Mouse (Mus musculus) kidney, embryonic 16.5 days (tissue): Measurements from ENCODE around the gene Rbm19. TPM values are rescaled to one million over a fixed set of nuclear protein-coding genes. Genes with fewer than 3 reads are reported as not detected.
"Not testable (repeated sequence)": the region's sequence is repeated elsewhere in the genome, so short reads cannot be mapped to it uniquely, and the experiment has no call there.

ENCODE experiments used
- ATAC-seq: fragments of 200-750 bp; cut with Nextera tagmentation; 2 replicates; pipeline ENCODE4 v1.8.0; 2017; ENCODE audit warnings: moderate TSS enrichment; ENCODE audit not compliant: low FRiP score, low TSS enrichment
- H3K27ac ChIP-seq: fragments of 300-500 bp; sonication (generic); 2 replicates; pipeline ENCODE4 v1.5.1; 2014; ENCODE audit warnings: low read length
- H3K27me3 ChIP-seq: fragments of 300-500 bp; sonication (generic); 2 replicates; pipeline ENCODE4 v1.6.1; 2014; ENCODE audit warnings: low read length, control low read depth, mixed read lengths; ENCODE audit not compliant: insufficient read depth
- H3K36me3 ChIP-seq: fragments of 300-500 bp; sonication (generic); 2 replicates; pipeline ENCODE4 v1.6.1; 2014; ENCODE audit warnings: low read length, control low read depth, mixed read lengths; ENCODE audit not compliant: insufficient read depth
- H3K4me1 ChIP-seq: fragments of 300-500 bp; sonication (generic); 2 replicates; pipeline ENCODE4 v1.6.1; 2014; ENCODE audit warnings: low read length, control low read depth, mixed read lengths; ENCODE audit not compliant: insufficient read depth
- H3K4me2 ChIP-seq: fragments of 300-500 bp; sonication (generic); replicated peaks from 2 replicates; pipeline ENCODE4 v1.6.1; 2014; ENCODE audit warnings: low read depth, low read length
- H3K4me3 ChIP-seq: fragments of 300-500 bp; sonication (generic); 2 replicates; pipeline ENCODE4 v1.5.1; 2014; ENCODE audit warnings: mild to moderate bottlenecking, low read length
- H3K9ac ChIP-seq: fragments of 300-500 bp; sonication (generic); replicated peaks from 2 replicates; pipeline ENCODE4 v1.6.1; 2014; ENCODE audit warnings: low read length
- H3K9me3 ChIP-seq: fragments of 300-500 bp; sonication (generic); 2 replicates; pipeline ENCODE4 v1.6.1; 2016; ENCODE audit warnings: low read length, control low read depth
- WGBS: fragments of 180-500 bp; shearing (Covaris S2); extraction: QIAGEN DNeasy Blood & Tissue Kit; methylation state at CpG from one replicate; pipeline ENCODE4 v1.1.7; 2014; 5-methylcytosine and 5-hydroxymethylcytosine counted together
- polyA plus RNA-seq: library from polyadenylated mRNA; unstranded; fragments of >200 nt; fragmentation: Nextera tagmentation; extraction: Ambion mirVana; gene quantifications from 2 replicates; pipeline ENCODE4 v1.2.1, GENCODE M21; 2015

The Rbm19 gene
- polyA plus RNA-seq, 1 experiment from 2014 or later: 26.0 TPM

GRCm38 (mm10) chr5:120102732-120103131 is 13.5 kb upstream of the Rbm19 start:
- H3K4me1 ChIP-seq: no peaks in the 10 kb centered on the region
- 15% methylated on average over 12 of the region's 12 CpGs for WGBS
- H3K9ac ChIP-seq: no peak overlapping the region
- no peaks in the 10 kb centered on the region for H3K36me3 ChIP-seq
- H3K27me3 ChIP-seq: no peaks in the 10 kb centered on the region
- no peak for ATAC-seq
- no peaks in the 10 kb centered on the region for H3K9me3 ChIP-seq
- H3K4me3 ChIP-seq: no peak overlapping the region
- H3K27ac ChIP-seq: no peak overlapping the region
- H3K4me2 ChIP-seq: no peak overlapping the region

- ATAC-seq: no peak
- WGBS: 44% methylated on average over 12 of the region's 12 CpGs
- H3K27me3 ChIP-seq: peaks cover 7% of the 10 kb centered on the region
- no peak overlapping the region for H3K27ac ChIP-seq
- H3K9me3 ChIP-seq: no peaks in the 10 kb centered on the region
- no peak overlapping the region for H3K9ac ChIP-seq
- H3K4me2 ChIP-seq: no peak overlapping the region
- H3K4me3 ChIP-seq: no peak overlapping the region
- H3K36me3 ChIP-seq: no peaks in the 10 kb centered on the region
- no peaks in the 10 kb centered on the region for H3K4me1 ChIP-seq
These were observed 12.8 kb upstream of the Rbm19 start for GRCm38 (mm10) chr5:120103458-120103857.

- H3K4me3 ChIP-seq: no peak overlapping the region
- H3K9ac ChIP-seq: no peak overlapping the region
- H3K9me3 ChIP-seq: no peaks in the 10 kb centered on the region
- H3K36me3 ChIP-seq: no peaks in the 10 kb centered on the region
- no peaks in the 10 kb centered on the region for H3K4me1 ChIP-seq
- no peak overlapping the region for H3K27ac ChIP-seq
- no peak overlapping the region for H3K4me2 ChIP-seq
- peaks cover 12% of the 10 kb centered on the region for H3K27me3 ChIP-seq
- WGBS: 31% methylated on average over 12 of the region's 12 CpGs
- no peak for ATAC-seq
These were observed 9.7 kb upstream of the Rbm19 start for GRCm38 (mm10) chr5:120106424-120107073.

- WGBS: 85% methylated on average over 12 of the region's 12 CpGs
- H3K36me3 ChIP-seq: peaks cover 7% of the 10 kb centered on the region; the same call in 1 of the 2 replicates
These were observed 1.9 kb upstream of the Rbm19 start for GRCm38 (mm10) chr5:120114361-120114760.

GRCm38 (mm10) chr5:120117161-120117560 is 896 bp downstream of the Rbm19 start:
- not testable (repeated sequence) for H3K9ac ChIP-seq, H3K27ac ChIP-seq, H3K4me1 ChIP-seq, H3K27me3 ChIP-seq, H3K9me3 ChIP-seq, ATAC-seq
- Histone ChIP-seq H3K4me3 (peak overlapping the region; percentile 80), H3K4me2 (peak overlapping the region; percentile 95), H3K36me3 (peaks cover 31% of the 10 kb centered on the region)
- WGBS: 48% methylated on average over 3 of the region's 3 CpGs

More at GRCm38 (mm10) chr5:120114361-120114760, 1.9 kb upstream of the Rbm19 start:
- Histone ChIP-seq H3K4me1 (peaks cover 7% of the 10 kb centered on the region), H3K4me3 (no peak overlapping the region), H3K27me3 (0 out of 2 replicates have a peak, but pooled peaks cover 3% of the 10 kb centered on the region), H3K9ac (no peak overlapping the region), H3K4me2 (no peak overlapping the region), H3K9me3 (no peaks in the 10 kb centered on the region), H3K27ac (no peak overlapping the region)
- no peak for ATAC-seq

GRCm38 (mm10) chr5:120124881-120125690 is 8.8 kb downstream of the Rbm19 start:
- Histone ChIP-seq H3K4me3 (no peak overlapping the region), H3K36me3 (peaks cover 81% of the 10 kb centered on the region), H3K9ac (no peak overlapping the region), H3K9me3 (no peaks in the 10 kb centered on the region), H3K27me3 (no peaks in the 10 kb centered on the region), H3K4me2 (no peak overlapping the region), H3K27ac (no peak overlapping the region), H3K4me1 (no peaks in the 10 kb centered on the region)
- 92% methylated on average over 16 of the region's 16 CpGs for WGBS
- ATAC-seq: no peak

- 55% methylated on average over 10 of the region's 10 CpGs for WGBS
- Histone ChIP-seq H3K36me3 (peaks cover 66% of the 10 kb centered on the region), H3K4me2 (no peak overlapping the region)
These were observed 11.4 kb downstream of the Rbm19 start for GRCm38 (mm10) chr5:120127641-120128040.

GRCm38 (mm10) chr5:120128511-120128910 is 12.2 kb downstream of the Rbm19 start:
- Histone ChIP-seq H3K9ac (no peak overlapping the region), H3K4me3 (no peak overlapping the region), H3K27me3 (no peaks in the 10 kb centered on the region), H3K4me1 (no peaks in the 10 kb centered on the region), H3K4me2 (no peak overlapping the region), H3K27ac (no peak overlapping the region), H3K9me3 (no peaks in the 10 kb centered on the region), H3K36me3 (peaks cover 67% of the 10 kb centered on the region)
- no peak for ATAC-seq
- 87% methylated on average over 5 of the region's 5 CpGs for WGBS

More at GRCm38 (mm10) chr5:120127641-120128040, 11.4 kb downstream of the Rbm19 start:
- no peaks in the 10 kb centered on the region for H3K4me1 ChIP-seq
- no peak overlapping the region for H3K9ac ChIP-seq
- no peak for ATAC-seq
- H3K4me3 ChIP-seq: no peak overlapping the region
- H3K9me3 ChIP-seq: no peaks in the 10 kb centered on the region
- no peaks in the 10 kb centered on the region for H3K27me3 ChIP-seq
- no peak overlapping the region for H3K27ac ChIP-seq

- peaks cover 65% of the 10 kb centered on the region for H3K36me3 ChIP-seq
- no peaks in the 10 kb centered on the region for H3K27me3 ChIP-seq
- H3K4me1 ChIP-seq: no peaks in the 10 kb centered on the region
- 92% methylated on average over 7 of the region's 7 CpGs for WGBS
- H3K4me2 ChIP-seq: no peak overlapping the region
- H3K27ac ChIP-seq: no peak overlapping the region
- no peaks in the 10 kb centered on the region for H3K9me3 ChIP-seq
- H3K4me3 ChIP-seq: no peak overlapping the region
- H3K9ac ChIP-seq: no peak overlapping the region
- no peak for ATAC-seq
These were observed 12.8 kb downstream of the Rbm19 start for GRCm38 (mm10) chr5:120129070-120129469.

- WGBS: 96% methylated on average over 7 of the region's 7 CpGs
- Histone ChIP-seq H3K36me3 (peaks cover 64% of the 10 kb centered on the region), H3K27me3 (no peaks in the 10 kb centered on the region)
These were observed 13.5 kb downstream of the Rbm19 start for GRCm38 (mm10) chr5:120129761-120130160.

More at GRCm38 (mm10) chr5:120129761-120130160, 13.5 kb downstream of the Rbm19 start:
- H3K9me3 ChIP-seq: no peaks in the 10 kb centered on the region
- H3K4me1 ChIP-seq: no peaks in the 10 kb centered on the region
- no peak overlapping the region for H3K4me2 ChIP-seq
- no peak overlapping the region for H3K27ac ChIP-seq
- H3K9ac ChIP-seq: no peak overlapping the region
- no peak for ATAC-seq
- H3K4me3 ChIP-seq: no peak overlapping the region
